Mouse (Mus musculus): ENCODE measurements around the gene Dab1. TPM values are rescaled to one million over a fixed set of nuclear protein-coding genes. Genes with fewer than 3 reads are reported as not detected.

Gene Dab1
- polyA plus RNA-seq, 1 experiment = not detected

GRCm38 (mm10) chr4:104716506-104716905 lies 1097.3 kb downstream of the Dab1 start:
- Histone ChIP-seq H3K27ac (ENCODE audit: insufficient read depth, low read length) (no peak overlapping the region), H3K4me1 (ENCODE audit: control insufficient read depth, insufficient read depth, low read length) (no peaks in the 10 kb centered on the region), H3K4me3 (ENCODE audit: insufficient read depth, low read length) (no peak overlapping the region)
- TF ChIP-seq POLR2A (IDR thresholded peaks at IDR 0.05; ENCODE audit: low read depth, low read length) = no peak
- no peak for TF ChIP-seq CTCF (IDR thresholded peaks at IDR 0.05; ENCODE audit: borderline replicate concordance, insufficient read depth, low read length)

GRCm38 (mm10) chr4:104718973-104719795 lies 1100.0 kb downstream of the Dab1 start:
- H3K27ac ChIP-seq (ENCODE audit: insufficient read depth, low read length) = no peak overlapping the region
- peaks cover 2% of the 10 kb centered on the region; the same call in 1 of the 2 replicates for H3K4me1 ChIP-seq (ENCODE audit: control insufficient read depth, insufficient read depth, low read length)
- TF ChIP-seq CTCF (IDR thresholded peaks at IDR 0.05; ENCODE audit: borderline replicate concordance, insufficient read depth, low read length) (no peak), POLR2A (IDR thresholded peaks at IDR 0.05; ENCODE audit: low read depth, low read length) (no peak)
- no peak overlapping the region for H3K4me3 ChIP-seq (ENCODE audit: insufficient read depth, low read length)

GRCm38 (mm10) chr4:104723527-104724045 lies 1104.4 kb downstream of the Dab1 start:
- TF ChIP-seq CTCF (IDR thresholded peaks at IDR 0.05; ENCODE audit: borderline replicate concordance, insufficient read depth, low read length) (no peak), POLR2A (IDR thresholded peaks at IDR 0.05; ENCODE audit: low read depth, low read length) (no peak)
- Histone ChIP-seq H3K27ac (ENCODE audit: insufficient read depth, low read length) (no peak overlapping the region), H3K4me3 (ENCODE audit: insufficient read depth, low read length) (no peak overlapping the region), H3K4me1 (ENCODE audit: control insufficient read depth, insufficient read depth, low read length) (peaks cover 3% of the 10 kb centered on the region; the same call in 1 of the 2 replicates)

- H3K27ac ChIP-seq (ENCODE audit: insufficient read depth, low read length) = no peak overlapping the region
- H3K4me1 ChIP-seq (ENCODE audit: control insufficient read depth, insufficient read depth, low read length) = peaks cover 3% of the 10 kb centered on the region; the same call in 1 of the 2 replicates
- TF ChIP-seq CTCF (IDR thresholded peaks at IDR 0.05; ENCODE audit: borderline replicate concordance, insufficient read depth, low read length) = no peak
- TF ChIP-seq POLR2A (IDR thresholded peaks at IDR 0.05; ENCODE audit: low read depth, low read length) = no peak
- no peak overlapping the region for H3K4me3 ChIP-seq (ENCODE audit: insufficient read depth, low read length)
Observed at GRCm38 (mm10) chr4:104724258-104724657, 1105.1 kb downstream of the Dab1 start.

- TF ChIP-seq CTCF (IDR thresholded peaks at IDR 0.05; ENCODE audit: borderline replicate concordance, insufficient read depth, low read length) (no peak), POLR2A (IDR thresholded peaks at IDR 0.05; ENCODE audit: low read depth, low read length) (no peak)
- H3K4me3 ChIP-seq (ENCODE audit: insufficient read depth, low read length) = no peak overlapping the region
- no peak overlapping the region for H3K27ac ChIP-seq (ENCODE audit: insufficient read depth, low read length)
- peaks cover 3% of the 10 kb centered on the region; the same call in 1 of the 2 replicates for H3K4me1 ChIP-seq (ENCODE audit: control insufficient read depth, insufficient read depth, low read length)
Observed at GRCm38 (mm10) chr4:104725673-104726072, 1106.5 kb downstream of the Dab1 start.

GRCm38 (mm10) chr4:104729185-104729584 lies 1110.0 kb downstream of the Dab1 start:
- TF ChIP-seq CTCF (IDR thresholded peaks at IDR 0.05; ENCODE audit: borderline replicate concordance, insufficient read depth, low read length) (no peak), POLR2A (IDR thresholded peaks at IDR 0.05; ENCODE audit: low read depth, low read length) (no peak)
- no peak overlapping the region for H3K27ac ChIP-seq (ENCODE audit: insufficient read depth, low read length)
- H3K4me1 ChIP-seq (ENCODE audit: control insufficient read depth, insufficient read depth, low read length) = peaks cover 2% of the 10 kb centered on the region; the same call in 1 of the 2 replicates
- H3K4me3 ChIP-seq (ENCODE audit: insufficient read depth, low read length) = no peak overlapping the region

- no peaks in the 10 kb centered on the region for H3K4me1 ChIP-seq (ENCODE audit: control insufficient read depth, insufficient read depth, low read length)
- TF ChIP-seq CTCF (IDR thresholded peaks at IDR 0.05; ENCODE audit: borderline replicate concordance, insufficient read depth, low read length) = no peak
- no peak for TF ChIP-seq POLR2A (IDR thresholded peaks at IDR 0.05; ENCODE audit: low read depth, low read length)
- H3K27ac ChIP-seq (ENCODE audit: insufficient read depth, low read length) = no peak overlapping the region
- no peak overlapping the region for H3K4me3 ChIP-seq (ENCODE audit: insufficient read depth, low read length)
Observed at GRCm38 (mm10) chr4:104746500-104746899, 1127.3 kb downstream of the Dab1 start.

GRCm38 (mm10) chr4:104754090-104754489 lies 1134.9 kb downstream of the Dab1 start:
- Histone ChIP-seq H3K4me3 (ENCODE audit: insufficient read depth, low read length) (no peak overlapping the region), H3K27ac (ENCODE audit: insufficient read depth, low read length) (no peak overlapping the region), H3K4me1 (ENCODE audit: control insufficient read depth, insufficient read depth, low read length) (no peaks in the 10 kb centered on the region)
- TF ChIP-seq POLR2A (IDR thresholded peaks at IDR 0.05; ENCODE audit: low read depth, low read length) = no peak
- TF ChIP-seq CTCF (IDR thresholded peaks at IDR 0.05; ENCODE audit: borderline replicate concordance, insufficient read depth, low read length) = no peak

- Histone ChIP-seq H3K4me3 (ENCODE audit: insufficient read depth, low read length) (no peak overlapping the region), H3K4me1 (ENCODE audit: control insufficient read depth, insufficient read depth, low read length) (no peaks in the 10 kb centered on the region), H3K27ac (ENCODE audit: insufficient read depth, low read length) (no peak overlapping the region)
- TF ChIP-seq CTCF (IDR thresholded peaks at IDR 0.05; ENCODE audit: borderline replicate concordance, insufficient read depth, low read length) = no peak
- no peak for TF ChIP-seq POLR2A (IDR thresholded peaks at IDR 0.05; ENCODE audit: low read depth, low read length)
Observed at GRCm38 (mm10) chr4:104760878-104761624, 1141.9 kb downstream of the Dab1 start.

Data from embryonic fibroblast, embryonic 13.5 days (primary cell).